Mouse (Mus musculus): ENCODE data around the gene Crct1. TPM values are rescaled to one million over a fixed set of nuclear protein-coding genes. Genes with fewer than 3 reads are reported as not detected.

Gene Crct1
- not detected for polyA plus RNA-seq (2017; shearing (Covaris generic))

- no peak for ATAC-seq
Measured at GRCm38 (mm10) chr3:93015460-93016104, at the start of gene Crct1. TSS of gene Crct1 (minus strand) at chr3:93015687.

GRCm38 (mm10) chr3:93052826-93053474 is 37.5 kb upstream of the Crct1 start:
- no peak for ATAC-seq

GRCm38 (mm10) chr3:93050182-93050581 is 34.7 kb upstream of the Crct1 start:
- no peak for ATAC-seq

GRCm38 (mm10) chr3:93031450-93031849 is 16.0 kb upstream of the Crct1 start:
- ATAC-seq, result no peak

GRCm38 (mm10) chr3:93025486-93025885 is 10.0 kb upstream of the Crct1 start:
- ATAC-seq, result no peak

- ATAC-seq, result no peak
Measured at GRCm38 (mm10) chr3:93023411-93024184, 8.1 kb upstream of the Crct1 start.

- no peak for ATAC-seq
Measured at GRCm38 (mm10) chr3:93021171-93021570, 5.7 kb upstream of the Crct1 start.

- ATAC-seq, result no peak
Measured at GRCm38 (mm10) chr3:93018960-93019359, 3.5 kb upstream of the Crct1 start, which contains the start of gene Lce1m. TSS of gene Lce1m (minus strand) at chr3:93019060.

GRCm38 (mm10) chr3:93014871-93015270 is 616 bp downstream of the Crct1 start:
- no peak for ATAC-seq

- ATAC-seq, result no peak
Measured at GRCm38 (mm10) chr3:93014378-93014801, 1.1 kb downstream of the Crct1 start.

- ATAC-seq, result no peak
Measured at GRCm38 (mm10) chr3:93002843-93003242, 12.6 kb downstream of the Crct1 start.

- ATAC-seq, result no peak
Measured at GRCm38 (mm10) chr3:93000621-93001020, 14.9 kb downstream of the Crct1 start.

- no peak for ATAC-seq
Measured at GRCm38 (mm10) chr3:92998691-92999090, 16.8 kb downstream of the Crct1 start.

- ATAC-seq, result no peak
Measured at GRCm38 (mm10) chr3:92991926-92992325, 23.6 kb downstream of the Crct1 start, which contains the start of gene Lce3f. TSS of gene Lce3f (plus strand) at chr3:92992226.

- ATAC-seq, result no peak
Measured at GRCm38 (mm10) chr3:92978484-92978883, 37.0 kb downstream of the Crct1 start.

GRCm38 (mm10) chr3:92966761-92967160 is 48.7 kb downstream of the Crct1 start, which contains the start of gene Lce3e:
TSS of gene Lce3e (plus strand) at chr3:92967061.
- no peak for ATAC-seq

Other genes with a start within 250 kb of the Crct1 start
- gene Lce1i, start 236.8 kb downstream of the Crct1 start, polyA plus RNA-seq (2017; shearing (Covaris generic)), result not detected
- gene Lce1j, start 225.2 kb downstream of the Crct1 start, polyA plus RNA-seq (2017; shearing (Covaris generic)), result not detected
- not detected for gene Lce1k, start 207.8 kb downstream of the Crct1 start, polyA plus RNA-seq (2017; shearing (Covaris generic))
- gene Kprp, start 188.4 kb downstream of the Crct1 start, polyA plus RNA-seq (2017; shearing (Covaris generic)), result not detected
- not detected for gene Lce1l, start 164.4 kb downstream of the Crct1 start, polyA plus RNA-seq (2017; shearing (Covaris generic))
- not detected for gene 2310050C09Rik, start 145.5 kb downstream of the Crct1 start, polyA plus RNA-seq (2017; shearing (Covaris generic))
- gene Lce3a, start 89.5 kb downstream of the Crct1 start, polyA plus RNA-seq (2017; shearing (Covaris generic)), result not detected
- gene Lce3b, start 82.7 kb downstream of the Crct1 start, polyA plus RNA-seq (2017; shearing (Covaris generic)), result not detected
- not detected for gene Lce3c, start 71.2 kb downstream of the Crct1 start, polyA plus RNA-seq (2017; shearing (Covaris generic))
- not detected for gene Lce3d, start 58.3 kb downstream of the Crct1 start, polyA plus RNA-seq (2017; shearing (Covaris generic))
- gene Lce3e, start 48.6 kb downstream of the Crct1 start, polyA plus RNA-seq (2017; shearing (Covaris generic)), result not detected
- not detected for gene Lce3f, start 23.5 kb downstream of the Crct1 start, polyA plus RNA-seq (2017; shearing (Covaris generic))
- not detected for gene Lce1m, start 3.4 kb upstream of the Crct1 start, polyA plus RNA-seq (2017; shearing (Covaris generic))
- under 1 TPM in 1 of 2 experiments, not detected in 1; 0.19 TPM for gene Gm4858, start 53.1 kb upstream of the Crct1 start, polyA plus RNA-seq (2017; shearing (Covaris generic))
- not detected for gene Crnn, start 129.1 kb upstream of the Crct1 start, polyA plus RNA-seq (2017; shearing (Covaris generic))
- not detected for gene Flg2, start 181.6 kb upstream of the Crct1 start, polyA plus RNA-seq (2017; shearing (Covaris generic))

All from CD4-positive, CD25-positive, alpha-beta regulatory T cell, adult 4 months (primary cell).